Mouse (Mus musculus) megakaryocyte, embryonic 14.5 days (primary cell): ENCODE data around the gene Heg1. TPM values are rescaled to one million over a fixed set of nuclear protein-coding genes. Genes with fewer than 3 reads are reported as not detected.

Source experiments
- H3K27me3 ChIP-seq: replicated peaks from 2 replicates; pipeline ENCODE3; 2012; ENCODE audit warnings: inconsistent platforms
- H3K36me3 ChIP-seq: replicated peaks from 2 replicates; pipeline ENCODE3; 2012; ENCODE audit warnings: low read length, inconsistent platforms, mixed read lengths
- H3K4me1 ChIP-seq: 2 replicates; pipeline ENCODE4 v1.6.1; 2012; ENCODE audit warnings: inconsistent platforms
- H3K4me3 ChIP-seq: replicated peaks from 2 replicates; pipeline ENCODE3; 2012; ENCODE audit warnings: moderate library complexity, mild to moderate bottlenecking, inconsistent platforms
- H3K9me3 ChIP-seq: 2 replicates; pipeline ENCODE4 v1.6.1; 2012; ENCODE audit warnings: inconsistent platforms
- FLI1 ChIP-seq: IDR thresholded peaks from 2 replicates; pipeline ENCODE4 v1.6.1; 2012; ENCODE audit warnings: low read length, inconsistent platforms, mixed read lengths
- GATA1 ChIP-seq: IDR thresholded peaks from 3 replicates; pipeline ENCODE4 v1.6.1; 2012; ENCODE audit warnings: mixed read lengths, low read length, inconsistent platforms, borderline replicate concordance
- polyA plus RNA-seq: library from polyadenylated mRNA; stranded (reverse); fragments of >175 nt; gene quantifications from 2 replicates; pipeline ENCODE4 v1.2.3, GENCODE M21; 2012; ENCODE audit warnings: low replicate concordance; ENCODE audit not compliant: insufficient read depth

The Heg1 gene
- polyA plus RNA-seq, 1 experiment, result 0.86 TPM

GRCm38 (mm10) chr16:33666226-33666625 is 17.9 kb upstream of the Heg1 start:
- Histone ChIP-seq H3K4me3 (no peak overlapping the region), H3K36me3 (no peaks in the 10 kb centered on the region), H3K27me3 (peaks cover 46% of the 10 kb centered on the region), H3K9me3 (peaks cover 21% of the 10 kb centered on the region), H3K4me1 (peaks cover 15% of the 10 kb centered on the region)
- TF ChIP-seq GATA1, result no peak
- TF ChIP-seq FLI1, result no peak

- Histone ChIP-seq H3K36me3 (no peaks in the 10 kb centered on the region), H3K9me3 (peaks cover 15% of the 10 kb centered on the region), H3K27me3 (peaks cover 41% of the 10 kb centered on the region), H3K4me1 (peaks cover 15% of the 10 kb centered on the region), H3K4me3 (no peak overlapping the region)
- no peak for TF ChIP-seq FLI1
- no peak for TF ChIP-seq GATA1
These were observed 17.1 kb upstream of the Heg1 start for GRCm38 (mm10) chr16:33666985-33667538.

- Histone ChIP-seq H3K36me3 (no peaks in the 10 kb centered on the region), H3K4me3 (no peak overlapping the region), H3K27me3 (peaks cover 39% of the 10 kb centered on the region), H3K4me1 (peaks cover 15% of the 10 kb centered on the region), H3K9me3 (peaks cover 15% of the 10 kb centered on the region)
- TF ChIP-seq GATA1, result no peak
- no peak for TF ChIP-seq FLI1
These were observed 15.7 kb upstream of the Heg1 start for GRCm38 (mm10) chr16:33668448-33668847.

DNA sequence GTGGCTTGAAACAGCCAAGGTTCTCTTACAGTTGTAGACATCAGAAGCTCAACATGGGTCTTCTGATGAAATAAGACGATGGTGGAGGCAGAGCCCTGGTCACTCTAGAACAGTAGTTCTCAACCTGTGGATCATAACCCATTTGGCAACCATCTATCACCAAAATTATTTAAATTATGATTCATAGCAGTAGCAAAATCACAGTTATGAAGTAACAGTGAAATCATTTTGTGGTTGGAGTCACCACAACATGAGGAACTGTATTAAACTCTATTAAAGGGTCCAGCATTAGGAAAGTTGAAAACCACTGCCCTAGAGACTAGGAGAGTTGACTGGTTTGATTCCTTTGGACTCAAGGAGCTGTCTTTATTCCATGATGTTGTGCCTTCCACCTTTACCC is 15.1 kb upstream of the Heg1 start:
- Histone ChIP-seq H3K36me3 (no peaks in the 10 kb centered on the region), H3K9me3 (peaks cover 13% of the 10 kb centered on the region), H3K4me3 (no peak overlapping the region), H3K4me1 (peaks cover 15% of the 10 kb centered on the region), H3K27me3 (peaks cover 37% of the 10 kb centered on the region)
- TF ChIP-seq GATA1 (no peak), FLI1 (no peak)

DNA sequence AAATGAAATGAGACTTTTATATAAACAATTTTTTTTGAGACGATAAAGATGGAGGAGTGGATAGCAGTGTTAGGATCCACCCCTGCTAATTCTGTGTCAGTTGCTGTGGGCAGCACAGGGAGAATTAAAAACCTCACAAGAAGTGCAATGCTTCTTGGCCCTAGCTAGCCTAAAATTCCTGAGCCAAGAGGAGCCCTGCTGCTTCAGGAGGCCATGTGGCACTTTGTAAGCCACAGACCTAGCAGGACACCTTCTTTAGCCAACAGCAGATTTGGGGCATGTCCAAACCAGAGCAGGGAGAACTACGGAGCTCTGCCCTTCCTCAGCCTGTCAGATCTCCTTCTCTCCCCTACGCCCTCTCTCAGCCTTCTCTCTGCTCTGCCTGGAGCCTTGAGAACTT is 13.8 kb upstream of the Heg1 start:
- H3K36me3 ChIP-seq, result no peaks in the 10 kb centered on the region
- peaks cover 15% of the 10 kb centered on the region for H3K4me1 ChIP-seq
- H3K27me3 ChIP-seq, result peaks cover 37% of the 10 kb centered on the region
- TF ChIP-seq FLI1, result no peak
- no peak for TF ChIP-seq GATA1
- no peak overlapping the region for H3K4me3 ChIP-seq
- peaks cover 20% of the 10 kb centered on the region for H3K9me3 ChIP-seq

- Histone ChIP-seq H3K36me3 (no peaks in the 10 kb centered on the region), H3K4me1 (peaks cover 15% of the 10 kb centered on the region), H3K9me3 (peaks cover 20% of the 10 kb centered on the region), H3K27me3 (peaks cover 42% of the 10 kb centered on the region), H3K4me3 (no peak overlapping the region)
- TF ChIP-seq FLI1, result no peak
- TF ChIP-seq GATA1, result no peak
These were observed 13.2 kb upstream of the Heg1 start for GRCm38 (mm10) chr16:33670933-33671332.

GRCm38 (mm10) chr16:33672188-33672587 is 12.0 kb upstream of the Heg1 start:
- H3K36me3 ChIP-seq, result no peaks in the 10 kb centered on the region

GRCm38 (mm10) chr16:33672643-33673042 is 11.5 kb upstream of the Heg1 start:
- Histone ChIP-seq H3K4me1 (peaks cover 12% of the 10 kb centered on the region), H3K4me3 (no peak overlapping the region), H3K36me3 (no peaks in the 10 kb centered on the region), H3K9me3 (peaks cover 20% of the 10 kb centered on the region), H3K27me3 (peaks cover 46% of the 10 kb centered on the region)
- TF ChIP-seq GATA1, result no peak
- TF ChIP-seq FLI1, result no peak

More at GRCm38 (mm10) chr16:33672188-33672587, 12.0 kb upstream of the Heg1 start:
- H3K4me3 ChIP-seq, result no peak overlapping the region
- TF ChIP-seq GATA1 (no peak), FLI1 (no peak)
- H3K9me3 ChIP-seq, result peaks cover 20% of the 10 kb centered on the region
- peaks cover 12% of the 10 kb centered on the region for H3K4me1 ChIP-seq
- H3K27me3 ChIP-seq, result peaks cover 41% of the 10 kb centered on the region

DNA sequence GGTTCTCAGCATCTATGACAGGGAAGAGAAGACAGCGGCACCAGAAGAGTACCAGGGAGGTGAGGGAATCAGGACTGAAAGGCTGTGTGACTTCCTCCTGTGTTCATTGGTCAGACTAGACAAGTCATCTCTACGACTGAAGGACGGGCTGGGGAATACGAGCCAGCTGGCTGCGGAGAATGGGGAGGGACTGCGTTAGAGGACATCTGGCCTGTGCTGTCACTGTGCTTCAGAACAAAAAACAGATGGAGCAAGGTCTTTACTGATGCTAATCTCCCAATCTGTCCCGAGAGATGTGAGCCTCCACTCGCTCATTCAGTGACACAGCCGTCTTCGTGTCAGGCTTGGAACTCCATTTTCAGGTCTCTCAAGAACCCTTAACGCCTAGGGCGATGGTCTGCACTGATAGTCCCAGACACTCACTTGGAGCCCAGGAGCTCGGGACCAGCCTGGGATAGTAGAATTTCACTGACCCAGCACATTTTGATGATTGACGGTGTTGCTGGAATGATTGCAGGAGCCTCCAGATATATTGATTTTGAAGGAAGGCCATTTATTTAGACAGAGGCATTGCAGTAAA is 10.6 kb upstream of the Heg1 start:
- TF ChIP-seq FLI1 (no peak), GATA1 (no peak)
- H3K4me1 ChIP-seq, result peaks cover 3% of the 10 kb centered on the region
- no peak overlapping the region for H3K4me3 ChIP-seq
- H3K9me3 ChIP-seq, result peaks cover 20% of the 10 kb centered on the region
- H3K36me3 ChIP-seq, result no peaks in the 10 kb centered on the region
- H3K27me3 ChIP-seq, result peaks cover 55% of the 10 kb centered on the region

DNA sequence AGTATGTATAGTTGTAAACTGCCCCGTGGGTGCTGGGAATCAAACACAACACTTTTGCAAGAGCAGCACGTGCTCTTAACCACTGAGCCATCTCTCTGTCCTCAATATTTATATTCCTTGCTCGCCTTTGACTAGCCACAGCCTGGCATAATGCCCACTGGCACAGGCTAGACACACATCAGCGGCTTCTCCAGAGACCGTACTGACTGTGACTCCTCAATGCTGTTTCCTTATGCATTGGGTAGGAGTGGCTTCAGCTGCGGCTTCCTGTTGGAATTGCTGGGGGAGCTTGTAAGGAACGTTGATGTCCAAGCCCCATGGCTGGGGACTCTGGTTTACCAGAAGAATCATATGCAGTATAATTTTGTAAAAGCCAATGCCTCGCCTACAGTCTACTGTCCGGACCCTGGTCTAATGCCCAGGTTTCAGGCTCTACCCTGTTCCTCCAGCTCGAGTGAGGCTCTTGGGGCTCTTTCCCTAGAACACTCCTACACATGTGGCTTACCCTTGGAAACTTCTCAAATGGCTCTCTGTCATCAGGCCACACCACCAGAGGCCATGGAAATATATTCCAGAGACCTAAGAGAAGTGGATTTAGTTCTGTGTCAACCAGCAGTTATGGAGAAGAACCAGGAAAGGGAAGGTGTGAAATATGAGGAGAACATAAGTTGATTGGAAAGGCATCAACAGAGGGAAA is 8.9 kb upstream of the Heg1 start:
- Histone ChIP-seq H3K4me3 (no peak overlapping the region), H3K36me3 (no peaks in the 10 kb centered on the region), H3K27me3 (peaks cover 62% of the 10 kb centered on the region), H3K9me3 (peaks cover 24% of the 10 kb centered on the region), H3K4me1 (no peaks in the 10 kb centered on the region)
- TF ChIP-seq GATA1 (no peak), FLI1 (no peak)
